16 mouse cellular contexts compared by ENCODE assay signal in the genomic region with DNA sequence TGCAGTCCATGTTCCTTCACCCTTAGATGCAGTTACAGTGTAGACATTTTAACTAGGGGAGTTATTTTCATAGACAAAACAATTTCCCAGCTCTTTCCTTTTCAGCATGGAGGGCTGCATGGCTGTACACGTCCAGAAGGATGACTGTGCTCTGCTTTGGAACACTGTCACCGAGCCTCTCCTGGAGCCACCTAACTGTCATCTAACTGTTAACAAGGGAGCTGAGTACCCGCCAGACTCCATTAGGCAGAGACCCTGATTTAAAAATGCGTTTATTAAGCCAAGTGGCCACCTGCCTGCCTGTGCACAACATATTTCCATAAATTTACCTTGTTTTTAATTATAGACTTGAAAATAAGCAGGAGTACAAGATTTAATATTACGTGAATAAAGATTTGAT.
"Had no signal": no experiment of that assay in that cellular context is flagged by ENCODE, and none has a peak within 500 bp of the region (broad histone marks: within the 10 kb centered on the region; RNA-seq: fewer than 3 reads in every experiment).

No protein-coding gene starts in this region.

- H3K27ac ChIP-seq: macrophage; midbrain, embryonic 15.5 days; neural tube, embryonic 12.5 days; stomach, embryonic 15.5 days; stomach, postnatal 0 days had no signal

- ATAC-seq: midbrain, embryonic 13.5 days; midbrain, embryonic 15.5 days had no signal

- H3K9me3 ChIP-seq: midbrain, embryonic 13.5 days; midbrain, embryonic 15.5 days; neural tube, embryonic 12.5 days; stomach, embryonic 15.5 days had no signal

- H3K4me3 ChIP-seq: megakaryocyte, embryonic 14.5 days; midbrain, embryonic 13.5 days; midbrain, embryonic 15.5 days; neural tube, embryonic 12.5 days; stomach, embryonic 15.5 days had no signal

- H3K9ac ChIP-seq: lung, embryonic 14.5 days; midbrain, embryonic 13.5 days; midbrain, embryonic 15.5 days; neural tube, embryonic 12.5 days; stomach, embryonic 15.5 days had no signal

- DNase-seq: lung, adult 18-20 months; lung, embryonic 14.5 days; lung, postnatal 10 days; lung, postnatal 36 days; right cerebral cortex, postnatal 14 days; thymus, adult 2 months; thymus, postnatal 25 days; thymus, postnatal 4 days had no signal

- H3K4me1 ChIP-seq: megakaryocyte, embryonic 14.5 days; stomach, embryonic 15.5 days had no signal

- H3K4me2 ChIP-seq: lung, embryonic 14.5 days; midbrain, embryonic 11.5 days; midbrain, embryonic 13.5 days; midbrain, embryonic 15.5 days; neural tube, embryonic 12.5 days; stomach, embryonic 15.5 days had no signal

- H3K36me3 ChIP-seq: midbrain, embryonic 13.5 days; midbrain, embryonic 15.5 days; neural tube, embryonic 12.5 days; stomach, embryonic 15.5 days had no signal

- H3K27me3 ChIP-seq: megakaryocyte, embryonic 14.5 days; midbrain, embryonic 15.5 days; neural tube, embryonic 12.5 days; stomach, embryonic 15.5 days had no signal
